Mouse (Mus musculus) bone marrow, adult 2 months (tissue): Measurements from ENCODE around the gene Ampd3. TPM values are rescaled to one million over a fixed set of nuclear protein-coding genes. Genes with fewer than 3 reads are reported as not detected.

Source experiments
- H3K27ac ChIP-seq: fragments of 200-500 bp; 2 replicates; pipeline ENCODE4 v1.5.1; 2012; ENCODE audit warnings: low read depth, mild to moderate bottlenecking, control low read depth, inconsistent platforms, low read length; ENCODE audit not compliant: control insufficient read depth, poor library complexity, insufficient read depth
- H3K4me1 ChIP-seq: fragments of 200-500 bp; 2 replicates; pipeline ENCODE4 v1.6.1; 2011; ENCODE audit warnings: low read length; ENCODE audit not compliant: control insufficient read depth, insufficient read depth
- H3K4me3 ChIP-seq: fragments of 200-500 bp; replicated peaks from 2 replicates; pipeline ENCODE3; 2011; ENCODE audit warnings: mild to moderate bottlenecking, low read depth, low read length, control low read depth; ENCODE audit not compliant: control insufficient read depth
- CTCF ChIP-seq: fragments of 200-500 bp; IDR thresholded peaks from 2 replicates; pipeline ENCODE4 v1.5.1; 2011; ENCODE audit warnings: low read length, control low read depth; ENCODE audit not compliant: control insufficient read depth, insufficient read depth
- POLR2A ChIP-seq: fragments of 200-500 bp; IDR thresholded peaks from 2 replicates; pipeline ENCODE4 v1.6.1; 2011; ENCODE audit warnings: low read depth, mild to moderate bottlenecking, control low read depth, low read length, borderline replicate concordance; ENCODE audit not compliant: control insufficient read depth
- WGBS: fragments of 180-500 bp; shearing (Covaris S2); methylation state at CpG from one replicate; pipeline ENCODE4 v1.1.7; 2018; 5-methylcytosine and 5-hydroxymethylcytosine counted together
- polyA plus RNA-seq: library from polyadenylated mRNA; stranded (reverse); fragments of >200 nt; gene quantifications from 2 replicates; pipeline ENCODE4 v1.2.4, GENCODE M21; 2011; ENCODE audit warnings: low replicate concordance; ENCODE audit not compliant: missing spikeins, insufficient read depth, insufficient read length

Gene Ampd3
- polyA plus RNA-seq, 1 experiment: 36.5 TPM

- Histone ChIP-seq H3K4me3 (no peak overlapping the region), H3K27ac (no peak overlapping the region), H3K4me1 (peaks cover 12% of the 10 kb centered on the region)
- WGBS: 99% methylated on average over 2 of the region's 2 CpGs
- TF ChIP-seq POLR2A (no peak), CTCF (no peak)
Measured at GRCm38 (mm10) chr7:110792834-110793233, 24.8 kb downstream of the Ampd3 start.

GRCm38 (mm10) chr7:110794722-110795121 lies 26.7 kb downstream of the Ampd3 start:
- Histone ChIP-seq H3K4me3 (no peak overlapping the region), H3K27ac (no peak overlapping the region), H3K4me1 (peaks cover 12% of the 10 kb centered on the region)
- WGBS: 91% methylated on average over 4 of the region's 4 CpGs
- TF ChIP-seq POLR2A (no peak), CTCF (no peak)

GRCm38 (mm10) chr7:110796367-110797051 lies 28.5 kb downstream of the Ampd3 start:
- no peak overlapping the region for H3K4me3 ChIP-seq
- H3K27ac ChIP-seq: peak overlapping the region; percentile 30
- TF ChIP-seq POLR2A (no peak), CTCF (no peak)
- H3K4me1 ChIP-seq: peaks cover 12% of the 10 kb centered on the region
- WGBS: 12% methylated on average over 12 of the region's 12 CpGs

- Histone ChIP-seq H3K4me3 (no peak overlapping the region), H3K4me1 (peaks cover 12% of the 10 kb centered on the region), H3K27ac (no peak overlapping the region)
- TF ChIP-seq POLR2A: no peak
- TF ChIP-seq CTCF: no peak
- 92% methylated on average over 11 of the region's 11 CpGs for WGBS
Measured at GRCm38 (mm10) chr7:110797722-110798409, 29.9 kb downstream of the Ampd3 start.

GRCm38 (mm10) chr7:110801028-110801427 lies 33.0 kb downstream of the Ampd3 start:
- no peak for TF ChIP-seq POLR2A
- TF ChIP-seq CTCF: peak; percentile 92
- H3K27ac ChIP-seq: no peak overlapping the region
- peaks cover 8% of the 10 kb centered on the region for H3K4me1 ChIP-seq
- no peak overlapping the region for H3K4me3 ChIP-seq
- 4% methylated on average over 4 of the region's 4 CpGs for WGBS

- H3K4me1 ChIP-seq: no peaks in the 10 kb centered on the region
- no peak overlapping the region for H3K4me3 ChIP-seq
- 98% methylated on average over 10 of the region's 10 CpGs for WGBS
- H3K27ac ChIP-seq: no peak overlapping the region
- no peak for TF ChIP-seq CTCF
Measured at GRCm38 (mm10) chr7:110803131-110803530, 35.1 kb downstream of the Ampd3 start.

- no peak for TF ChIP-seq CTCF
- no peak for TF ChIP-seq POLR2A
- WGBS: 25% methylated on average over 3 of the region's 3 CpGs
- Histone ChIP-seq H3K4me3 (no peak overlapping the region), H3K27ac (no peak overlapping the region), H3K4me1 (no peaks in the 10 kb centered on the region)
Measured at GRCm38 (mm10) chr7:110804266-110804665, 36.3 kb downstream of the Ampd3 start.

GRCm38 (mm10) chr7:110807460-110808030 lies 39.5 kb downstream of the Ampd3 start:
- no peaks in the 10 kb centered on the region for H3K4me1 ChIP-seq
- WGBS: 92% methylated on average over 13 of the region's 13 CpGs
- no peak overlapping the region for H3K27ac ChIP-seq
- TF ChIP-seq POLR2A (no peak), CTCF (no peak)
- no peak overlapping the region for H3K4me3 ChIP-seq
